Mouse (Mus musculus): Measurements from ENCODE around the gene Syne3.
A peak's percentile ranks its signal among the peaks of the same experiment; 100 is the strongest.

The Syne3 gene

DNA sequence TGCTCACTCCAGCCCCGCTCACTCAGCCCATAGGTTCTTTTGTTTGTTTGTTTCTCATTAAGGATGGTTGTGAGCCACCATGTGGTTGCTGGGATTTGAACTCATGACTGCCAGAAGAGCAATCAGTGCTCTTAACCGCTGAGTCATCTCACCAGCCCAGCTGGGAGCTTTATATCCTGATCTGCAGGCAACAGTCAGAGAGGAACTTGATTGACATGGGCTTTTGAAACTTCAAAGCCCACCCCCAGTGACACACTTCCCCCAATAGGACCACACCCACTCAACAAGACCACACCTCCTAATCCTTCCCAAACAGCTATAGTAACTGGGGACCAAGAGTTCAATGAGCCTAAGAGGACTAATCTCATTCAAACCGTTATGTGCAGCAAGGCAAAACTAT lies 85.1 kb downstream of the Syne3 start:
- no peak for DNase-seq (ENCODE audit: low read depth)

DNA sequence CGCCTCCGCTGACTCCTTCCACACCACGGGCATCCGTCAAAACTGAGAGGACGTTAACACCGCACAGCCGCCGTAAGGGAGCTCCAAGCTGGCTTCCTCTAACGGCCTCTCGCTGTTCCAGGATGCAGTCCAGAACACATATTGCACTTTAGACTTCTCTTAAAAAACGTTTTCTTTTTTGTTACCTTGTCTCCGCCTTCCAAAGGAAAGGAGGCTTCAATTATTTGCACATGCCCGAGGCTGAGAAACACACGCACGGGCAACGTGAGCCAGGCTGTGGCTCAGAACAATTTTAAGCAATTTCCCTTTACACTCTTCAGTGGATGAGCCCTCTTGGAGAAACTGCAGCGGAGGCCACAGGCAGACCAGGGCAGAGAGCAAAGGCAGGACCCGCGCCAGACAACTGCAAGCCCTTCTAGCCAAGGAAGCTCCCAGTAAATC lies 85.6 kb downstream of the Syne3 start:
- no peak for DNase-seq (ENCODE audit: low read depth)

DNA sequence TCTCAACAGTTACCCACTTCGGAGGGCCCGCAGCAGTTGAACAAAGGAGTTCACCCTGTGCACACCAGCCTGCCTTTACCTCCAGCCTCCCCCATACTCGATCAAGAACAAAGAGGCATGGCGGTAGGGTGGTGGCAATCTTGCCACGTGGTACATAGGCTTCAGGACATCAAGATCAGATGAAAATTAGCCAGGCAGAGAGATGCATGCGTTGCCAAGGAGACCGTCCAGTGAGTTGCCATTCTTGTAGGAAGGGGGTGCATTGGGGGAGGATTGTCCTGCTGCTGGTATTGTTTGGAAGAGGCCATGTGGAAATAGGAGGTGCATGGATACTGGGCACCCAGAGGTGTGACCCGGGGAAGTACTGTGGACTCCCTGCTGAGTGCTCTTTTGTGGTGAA lies 87.0 kb downstream of the Syne3 start:
- DNase-seq (ENCODE audit: low read depth), result no peak

DNA sequence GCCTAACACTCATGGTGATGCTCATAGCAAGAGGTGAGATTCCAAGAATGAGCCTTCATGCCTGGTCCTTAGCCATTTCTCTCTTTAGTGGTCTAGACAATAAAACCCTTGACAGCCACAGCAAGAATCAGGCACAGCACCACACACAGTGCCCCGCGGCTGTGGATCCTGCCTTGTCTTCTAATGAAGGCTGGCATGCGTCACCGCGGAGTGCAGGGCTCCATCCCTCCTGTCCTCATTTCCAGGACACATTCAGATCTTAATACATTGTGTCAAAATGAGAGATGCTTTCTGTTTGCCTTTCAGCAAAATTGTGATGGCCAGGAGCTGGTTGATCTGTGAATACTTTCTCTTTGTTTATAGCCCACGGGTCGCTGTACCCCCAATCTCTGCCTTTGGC lies 88.5 kb downstream of the Syne3 start:
- no peak for DNase-seq (ENCODE audit: low read depth)

DNA sequence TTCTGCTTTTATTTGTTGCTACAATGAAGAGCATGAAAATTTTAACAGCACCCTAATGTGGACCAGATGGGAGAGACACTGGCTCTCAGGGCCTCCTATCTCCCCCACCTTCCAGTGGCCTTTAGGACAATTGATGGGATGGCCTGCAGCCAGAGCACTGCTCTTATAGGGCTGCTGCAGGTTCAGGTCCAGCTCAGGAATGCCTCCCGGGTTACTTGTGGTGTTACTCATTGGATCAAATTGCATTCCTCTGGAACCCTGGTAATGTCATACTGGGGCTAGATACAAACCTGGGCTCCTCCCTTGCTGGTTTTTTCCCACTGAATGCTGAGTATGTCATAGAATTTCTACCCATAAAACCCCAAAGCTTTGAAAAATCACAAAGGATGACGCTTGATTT lies 90.4 kb downstream of the Syne3 start:
- DNase-seq (ENCODE audit: low read depth), result peak; percentile 29

DNA sequence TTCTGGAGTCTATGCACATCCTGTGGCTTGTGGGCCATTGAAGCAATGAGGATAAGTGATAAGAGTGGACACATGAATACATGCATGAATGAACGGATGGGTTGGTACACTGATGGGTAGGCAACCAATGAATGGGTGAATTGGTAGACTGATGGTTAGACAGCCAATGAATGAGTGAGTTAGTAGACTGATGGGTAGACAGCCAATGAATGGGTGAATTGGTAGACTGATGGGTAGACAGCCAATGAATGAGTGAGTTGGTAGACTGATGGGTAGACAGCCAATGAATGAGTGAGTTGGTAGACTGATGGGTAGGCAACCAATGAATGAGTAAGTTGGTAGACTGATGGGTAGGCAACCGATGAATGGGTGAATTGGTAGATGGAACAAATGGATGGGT lies 91.7 kb downstream of the Syne3 start:
- DNase-seq (ENCODE audit: low read depth), result no peak

DNA sequence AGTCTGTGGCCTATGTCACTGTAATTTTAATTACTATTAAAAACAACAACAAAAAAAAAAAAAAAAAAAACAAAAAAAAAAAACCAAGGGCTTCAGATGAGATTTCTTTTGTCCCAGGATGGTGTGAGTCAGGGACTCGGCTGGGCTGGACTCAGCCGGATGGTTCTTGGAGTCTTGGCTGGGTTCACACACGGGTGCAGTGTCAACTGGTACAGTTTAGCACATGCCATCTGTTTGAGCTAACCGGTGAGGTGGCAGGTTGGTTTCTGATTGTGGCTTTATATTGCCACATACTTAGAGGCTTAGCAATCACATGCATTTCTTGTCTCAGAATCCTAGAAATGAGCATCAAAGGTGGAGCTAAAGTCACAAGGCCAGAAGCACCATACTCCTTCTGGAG lies 92.3 kb downstream of the Syne3 start:
- no peak for DNase-seq (ENCODE audit: low read depth)

DNA sequence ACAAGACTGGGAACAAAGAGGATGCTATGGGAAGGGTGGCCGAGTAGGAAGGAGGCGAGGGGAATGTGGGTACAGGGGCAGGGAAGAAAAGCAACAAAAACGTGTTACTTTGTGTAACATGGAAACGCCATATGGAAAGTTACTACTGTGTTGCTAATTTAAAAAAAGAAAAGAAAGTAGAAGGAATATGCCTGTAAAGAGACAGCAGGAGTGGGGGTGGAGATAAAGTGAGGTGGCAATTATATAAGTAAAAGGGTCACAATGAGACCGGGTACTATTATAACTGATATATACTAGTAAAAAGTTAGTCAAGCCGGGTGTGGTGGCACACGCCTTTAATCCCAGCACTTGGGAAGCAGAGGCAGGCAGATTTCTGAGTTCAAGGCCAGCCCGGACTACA lies 92.8 kb downstream of the Syne3 start:
- no peak for DNase-seq (ENCODE audit: low read depth)

DNA sequence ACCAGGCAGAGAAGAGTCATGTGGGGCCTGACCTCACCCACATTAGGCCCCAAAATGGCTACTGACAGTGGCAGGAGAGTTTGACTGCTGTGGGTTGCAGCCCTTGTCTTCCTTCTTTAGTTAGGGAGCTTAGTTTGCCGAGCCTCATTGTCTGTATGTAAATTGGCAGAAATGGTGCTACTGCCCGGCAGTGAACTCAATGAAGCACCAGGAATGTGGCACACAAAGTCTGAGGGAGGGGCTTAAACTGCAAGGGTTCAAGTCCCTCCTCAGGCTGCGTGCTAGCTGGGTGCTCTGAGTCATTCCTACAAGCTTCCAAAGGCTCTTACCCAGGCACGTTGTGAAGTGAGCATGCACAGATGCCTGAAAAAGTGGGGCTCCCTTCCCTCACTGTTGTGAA lies 93.9 kb downstream of the Syne3 start:
- DNase-seq (ENCODE audit: low read depth), result no peak

DNA sequence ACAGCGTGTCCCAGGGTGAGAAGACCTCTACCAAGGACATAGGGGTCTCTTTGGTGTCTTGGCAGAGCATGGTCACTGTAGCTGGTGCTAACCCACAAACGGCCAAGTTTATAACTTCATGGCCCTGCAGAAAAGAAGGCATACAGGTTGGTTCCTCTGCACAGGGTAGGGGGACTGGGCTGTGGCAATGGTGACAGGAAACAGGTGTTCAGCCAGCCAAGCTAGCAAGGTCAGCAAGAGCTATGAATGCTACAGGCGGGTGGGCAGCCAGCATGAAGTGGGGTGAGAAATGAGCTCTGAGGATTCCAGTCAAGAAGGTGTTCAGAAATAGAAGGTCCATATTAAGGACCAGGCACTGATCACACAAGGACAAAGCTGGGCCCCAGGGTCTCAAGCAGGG lies 96.6 kb downstream of the Syne3 start:
- DNase-seq (ENCODE audit: low read depth), result no peak

DNA sequence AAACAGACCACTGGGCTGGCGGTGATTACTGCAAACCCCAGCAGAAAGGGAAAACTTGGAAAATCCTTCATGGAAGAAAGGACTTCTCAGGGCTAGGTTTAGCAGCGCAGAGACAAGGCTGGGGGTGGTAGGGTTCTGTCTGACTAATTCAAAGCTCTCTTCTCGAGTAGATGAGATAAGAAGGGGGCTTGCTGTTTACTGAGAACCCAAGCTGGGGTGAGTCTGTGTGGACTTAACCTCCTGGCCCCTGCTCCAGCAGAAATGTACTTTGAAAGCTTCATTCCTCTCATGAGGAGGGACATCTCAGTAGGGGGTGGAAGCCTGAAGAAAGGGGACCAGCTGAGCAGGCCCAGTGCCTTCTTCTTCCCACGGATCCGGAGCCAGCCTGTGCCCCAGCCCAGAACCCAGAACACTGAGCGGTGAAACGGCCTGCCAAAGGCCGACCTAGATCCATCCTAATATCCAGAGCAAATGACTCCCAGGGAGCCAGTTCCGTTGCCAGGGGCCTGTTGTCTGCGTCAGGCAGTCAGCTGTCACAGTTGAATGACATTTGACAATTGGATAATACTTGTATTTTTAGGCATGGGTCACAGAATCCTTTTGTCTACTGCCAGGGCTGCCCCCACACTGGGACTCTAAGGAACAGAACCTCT lies 97.2 kb downstream of the Syne3 start:
- no peak for DNase-seq (ENCODE audit: low read depth)

DNA sequence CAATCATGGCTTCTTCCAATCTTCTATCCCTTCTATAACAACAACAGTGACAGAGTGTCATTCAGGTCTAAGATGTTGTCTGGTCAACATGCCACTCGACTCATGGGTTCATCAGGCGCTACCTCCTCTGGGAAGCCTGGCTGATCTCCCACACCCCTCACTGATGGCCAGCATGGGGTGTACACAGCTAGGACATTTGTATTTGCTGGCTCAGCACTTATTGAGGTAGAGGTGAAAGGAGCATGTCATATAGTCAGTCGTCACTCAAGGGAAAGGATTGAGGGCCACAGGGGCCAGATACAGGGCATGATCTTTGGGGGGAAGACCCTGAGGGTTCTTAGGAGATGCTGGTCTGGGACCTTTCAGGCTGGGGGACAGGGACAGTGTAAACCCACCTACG lies 99.9 kb downstream of the Syne3 start:
- no peak for DNase-seq (ENCODE audit: low read depth)

DNA sequence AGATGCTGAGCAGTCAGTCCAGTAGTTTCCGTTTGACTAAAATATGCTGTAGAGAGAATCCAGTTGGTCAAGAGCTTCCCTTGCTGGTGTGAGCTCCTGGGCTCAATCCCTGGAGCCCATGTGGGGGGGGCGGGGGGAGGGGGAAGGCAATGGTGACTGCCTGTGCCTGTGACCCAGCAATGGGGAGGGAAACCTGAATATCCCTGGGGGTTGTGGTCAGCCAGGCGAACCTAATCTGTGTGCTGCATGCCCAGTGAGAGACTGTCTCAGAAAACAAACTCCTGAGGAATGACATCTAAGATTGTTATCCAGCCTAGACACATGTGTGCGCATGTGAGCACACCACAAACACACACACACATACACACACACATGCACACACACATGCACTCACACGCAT lies 100.6 kb downstream of the Syne3 start:
- no peak for DNase-seq (ENCODE audit: low read depth)

DNA sequence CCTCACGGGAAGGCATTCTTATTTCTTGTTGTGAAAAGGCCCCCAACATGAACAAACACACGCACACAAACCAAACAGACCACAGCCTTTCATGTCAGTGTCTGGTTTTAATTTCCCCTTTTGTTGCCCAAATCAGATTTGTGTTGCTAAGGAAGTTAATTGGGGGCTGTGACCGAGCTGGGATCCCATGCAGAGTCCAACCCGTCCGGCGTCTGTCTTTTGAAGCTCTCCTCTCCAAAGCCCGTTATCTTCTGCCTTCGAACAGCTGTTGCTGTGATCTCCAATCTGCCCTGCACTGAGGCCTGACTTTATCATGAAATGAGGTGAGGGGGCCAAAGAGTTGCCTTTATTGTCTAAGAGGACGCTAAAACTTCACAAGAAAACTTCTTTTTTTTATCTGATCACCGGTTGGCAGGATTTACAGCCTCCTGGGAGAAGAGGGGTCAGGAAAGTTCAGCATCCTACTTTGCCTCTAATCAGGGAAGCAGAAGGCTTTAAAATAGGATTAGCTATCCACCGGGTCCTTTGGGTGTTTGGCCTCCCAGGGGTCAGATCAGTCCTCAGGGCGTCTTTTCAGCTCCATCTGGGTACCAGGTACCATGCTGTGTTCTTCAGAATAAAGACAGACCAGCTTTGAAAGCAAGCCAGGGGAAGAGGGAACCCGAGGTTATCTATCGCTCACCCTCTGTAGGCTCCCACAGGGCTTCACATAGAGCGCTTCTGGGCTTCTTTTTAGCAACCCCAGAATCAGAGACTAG lies 101.4 kb downstream of the Syne3 start:
- no peak for DNase-seq (ENCODE audit: low read depth)

DNA sequence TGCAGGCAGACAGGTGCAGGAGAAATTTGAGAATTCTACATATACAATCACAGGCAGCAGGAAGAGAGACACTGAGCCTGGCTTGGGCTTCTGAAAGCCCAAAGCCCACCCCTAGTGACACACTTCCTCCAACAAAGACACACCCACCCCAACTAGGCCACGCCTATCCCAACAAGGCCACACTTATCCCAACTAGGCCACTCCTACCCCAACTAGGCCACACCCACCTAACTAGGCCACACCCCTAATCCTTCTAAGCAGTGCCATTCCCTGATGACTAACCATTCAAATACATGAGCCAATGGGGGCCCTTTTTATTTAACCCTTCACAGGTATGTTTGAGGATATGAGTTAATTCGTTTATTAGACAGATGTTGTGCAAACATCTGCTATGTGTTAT lies 102.5 kb downstream of the Syne3 start:
- no peak for DNase-seq (ENCODE audit: low read depth)

DNA sequence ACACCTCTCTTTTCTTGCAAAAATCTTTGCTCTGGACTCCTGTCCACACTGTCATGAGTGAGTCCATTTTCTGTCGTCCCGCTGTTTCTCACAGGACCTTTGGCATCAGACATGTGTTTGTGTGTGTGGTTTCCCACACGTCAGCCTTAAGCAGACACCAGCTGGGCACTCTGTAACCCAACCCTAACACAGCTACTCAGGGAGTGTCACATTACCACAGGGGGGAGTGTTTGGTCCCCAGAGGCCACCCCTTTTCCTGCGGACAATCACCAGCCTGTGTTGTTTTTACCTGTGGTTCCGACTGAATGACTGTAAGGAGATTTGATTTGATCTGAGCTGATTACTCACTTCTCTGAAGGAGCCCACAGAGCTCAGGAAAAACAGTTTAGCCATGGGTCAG lies 105.5 kb downstream of the Syne3 start:
- DNase-seq (ENCODE audit: low read depth), result no peak

DNA sequence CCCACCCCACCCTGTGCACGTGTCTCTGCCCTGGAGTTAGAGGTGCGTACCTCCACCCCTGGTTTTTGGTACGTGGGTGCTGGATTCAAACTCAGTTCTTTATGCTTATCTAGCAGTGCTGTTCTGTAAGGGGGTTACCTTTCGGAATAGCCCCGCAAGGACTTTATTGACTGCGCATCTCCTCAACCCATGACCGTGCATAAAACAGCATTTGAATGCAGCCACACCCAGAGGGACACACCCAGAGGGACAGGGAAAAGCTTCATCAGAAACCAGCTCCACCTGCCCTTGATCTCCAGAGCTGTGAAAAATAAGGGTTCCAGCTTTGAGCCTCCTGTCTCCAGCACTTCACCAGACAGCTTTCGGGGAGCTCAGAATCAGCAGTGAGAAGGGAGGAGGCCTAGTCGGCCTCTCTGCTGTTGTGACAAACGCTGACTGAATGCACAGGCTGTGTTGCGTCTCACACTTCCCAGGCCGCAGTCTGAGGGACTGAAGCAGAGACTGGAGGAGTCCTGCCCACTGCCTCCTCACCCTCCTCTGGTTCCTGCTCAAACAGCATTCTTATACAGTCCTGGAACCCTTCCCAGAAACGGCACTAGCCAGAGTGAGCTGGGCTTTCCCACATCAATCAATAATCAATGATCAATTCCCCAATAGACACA lies 107.1 kb downstream of the Syne3 start:
- no peak for DNase-seq (ENCODE audit: low read depth)

DNA sequence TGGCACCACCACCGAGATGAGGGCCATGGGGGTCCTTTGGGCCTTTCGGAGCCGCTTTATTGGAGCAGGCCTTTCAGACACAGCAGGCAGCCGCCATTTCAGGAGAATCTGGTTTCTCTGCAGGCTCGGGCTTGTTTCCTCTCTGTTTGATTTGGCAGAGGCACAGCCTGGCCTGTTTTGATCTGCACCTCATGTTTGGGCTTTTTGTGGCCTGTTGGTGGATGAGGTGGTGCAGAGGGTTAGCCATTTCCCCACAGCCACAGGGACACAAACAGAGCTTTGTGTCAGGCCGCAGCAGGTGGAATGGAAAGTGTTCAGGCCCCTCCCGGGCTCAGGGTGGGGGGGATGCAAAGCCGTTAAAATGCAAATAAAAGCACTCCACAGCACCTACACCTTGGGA lies 108.3 kb downstream of the Syne3 start:
- no peak for DNase-seq (ENCODE audit: low read depth)

DNA sequence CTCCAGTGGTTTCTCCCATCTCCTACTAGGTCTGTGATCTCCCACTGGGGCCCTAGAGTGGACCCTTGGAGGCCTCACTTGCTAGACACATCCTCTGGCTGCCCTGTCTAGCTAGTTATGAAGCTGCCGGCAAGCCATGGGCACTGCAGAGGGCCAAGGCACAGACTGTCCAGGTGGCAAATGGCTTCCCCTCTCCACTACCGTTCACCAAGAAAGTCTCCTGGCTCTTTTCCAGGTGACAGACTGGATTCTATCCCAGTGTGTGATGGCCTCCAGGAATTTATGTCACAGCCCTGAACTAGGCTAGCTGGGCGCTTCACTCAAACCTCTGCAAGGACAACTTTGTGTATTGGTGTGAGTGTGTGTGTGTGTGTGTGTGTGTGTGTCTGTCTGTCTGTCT lies 109.8 kb downstream of the Syne3 start:
- no peak for DNase-seq (ENCODE audit: low read depth)

DNA sequence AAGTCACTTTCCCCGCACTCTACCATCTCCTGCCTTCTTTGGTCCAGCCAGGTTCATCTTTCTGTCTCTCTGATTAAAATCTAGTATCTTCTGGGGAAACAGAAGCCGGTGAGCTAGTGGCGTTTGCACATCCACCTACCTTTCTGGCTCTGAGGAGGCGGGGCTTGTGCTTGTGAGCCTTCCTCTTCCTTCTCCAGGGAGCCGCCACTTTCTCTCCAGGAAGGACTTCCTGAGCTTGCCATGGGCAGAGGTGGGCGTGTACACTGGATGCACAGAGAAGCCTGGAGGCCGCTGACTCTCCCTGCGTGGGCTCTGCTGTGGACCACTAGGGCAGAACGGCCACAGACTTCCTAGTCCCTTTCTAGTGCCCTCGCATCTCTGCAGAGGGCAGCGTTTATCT lies 110.4 kb downstream of the Syne3 start:
- DNase-seq (ENCODE audit: low read depth), result no peak

DNA sequence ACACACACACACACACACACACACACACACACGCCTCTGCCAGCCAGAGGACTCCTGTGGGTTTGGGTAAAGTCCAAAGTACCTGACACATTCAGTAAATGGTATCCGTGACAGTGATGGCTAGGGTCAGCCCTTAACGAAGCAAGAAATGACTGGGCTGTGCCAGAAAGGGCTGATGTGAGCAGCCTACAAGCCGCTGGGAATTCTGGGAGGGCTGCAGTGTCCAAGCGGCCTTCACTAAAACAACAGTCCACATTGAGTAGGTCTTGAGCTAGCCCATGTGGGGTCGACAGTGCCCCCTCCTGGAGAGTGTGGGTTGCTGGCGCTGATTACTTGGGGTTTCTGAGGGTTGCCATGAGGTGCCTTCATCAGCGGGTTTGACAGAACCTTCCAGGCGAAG lies 110.9 kb downstream of the Syne3 start:
- peak; percentile 25 for DNase-seq (ENCODE audit: low read depth)

DNA sequence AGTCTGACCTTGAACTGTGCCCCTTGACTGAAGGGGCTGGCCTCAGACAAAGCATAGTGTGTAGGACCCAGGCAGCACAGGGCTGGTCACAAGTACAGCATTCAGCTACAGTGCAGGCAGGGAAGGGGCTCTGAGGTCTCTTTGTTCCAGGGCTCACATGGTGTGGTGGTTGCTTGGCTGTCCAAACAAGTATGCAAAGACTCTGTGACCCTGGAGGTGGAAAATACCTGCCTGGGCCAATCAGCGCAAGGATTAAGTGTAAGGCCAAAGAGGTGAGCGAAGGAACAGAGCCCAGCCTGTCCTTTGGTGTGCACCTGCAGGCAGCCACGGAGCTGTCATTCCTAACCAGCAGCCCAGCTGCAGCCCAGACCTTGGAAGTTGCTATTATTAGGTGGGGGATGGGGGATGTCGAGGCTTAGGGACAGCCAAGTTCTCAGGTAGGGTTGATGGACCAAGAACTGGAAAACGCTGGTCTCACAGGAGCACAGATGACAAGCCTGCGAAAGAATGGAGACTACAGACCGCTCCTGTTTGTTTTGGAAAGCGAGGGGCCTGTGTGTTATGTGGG lies 112.5 kb downstream of the Syne3 start:
- DNase-seq (ENCODE audit: low read depth), result no peak

DNA sequence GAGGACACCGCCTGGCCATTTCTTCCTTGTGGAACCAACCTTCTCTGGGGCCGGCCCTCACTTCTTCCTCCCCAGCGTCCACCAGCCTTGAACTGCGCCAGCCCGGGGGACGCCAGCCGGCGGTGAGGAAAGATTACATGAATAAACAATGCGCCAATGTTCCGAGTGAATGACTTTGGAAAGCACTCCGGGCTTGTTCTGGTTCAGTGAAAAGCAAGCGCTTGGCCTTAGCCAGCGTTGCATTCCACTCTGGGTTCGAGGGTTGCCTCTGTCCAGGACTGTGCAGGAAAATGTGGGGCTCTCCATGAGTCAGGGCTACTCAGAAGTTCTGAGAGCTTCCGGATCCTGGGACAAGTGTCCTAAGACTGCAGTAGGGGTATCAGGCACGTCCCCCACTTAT lies 113.0 kb downstream of the Syne3 start:
- no peak for DNase-seq (ENCODE audit: low read depth)

Data from NIH3T3 (cell line).